Mouse (Mus musculus) adrenal gland, postnatal 36 days (tissue): ENCODE data around the gene Cog1. TPM values are rescaled to one million over a fixed set of nuclear protein-coding genes. Genes with fewer than 3 reads are reported as not detected.
"Not testable (repeated sequence)": the region's sequence is repeated elsewhere in the genome, so short reads cannot be mapped to it uniquely, and the experiment has no call there.

Experiments used
- DNase-seq, 2 experiments: peaks; one replicate each; pipeline ENCODE4 v3.0.0; 2021; ENCODE audit warnings: mixed read lengths in 1 of 2
- total RNA-seq, 2 experiments: library from RNA; stranded (reverse); gene quantifications; 2 replicates each; pipeline ENCODE4 v1.2.3; 2021

The Cog1 gene
- total RNA-seq, 2 experiments from 2014 or later = 35.4 to 39.5 TPM

GRCm38 (mm10) chr11:113631862-113632261 is 17.1 kb upstream of the Cog1 start:
- no peak for DNase-seq

DNA sequence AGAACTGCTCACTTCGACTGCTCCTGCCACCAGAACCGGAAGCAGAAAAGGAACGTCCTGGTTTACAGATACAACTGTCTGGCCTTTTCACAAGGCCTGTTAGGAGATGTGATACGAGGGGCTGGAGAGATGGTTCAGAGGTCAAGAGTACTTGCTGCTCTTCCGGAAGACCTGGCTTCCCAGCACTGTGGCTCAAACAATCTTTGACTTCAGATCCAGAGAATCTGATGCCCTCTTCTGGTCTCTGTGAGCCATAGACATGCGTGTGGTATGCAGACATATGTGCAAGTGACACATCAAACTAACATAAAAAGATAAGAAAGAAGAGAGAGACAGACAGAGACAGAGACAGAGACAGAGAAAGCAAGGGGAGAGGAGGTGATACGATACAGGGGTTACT is 16.7 kb upstream of the Cog1 start:
- DNase-seq = no peak

GRCm38 (mm10) chr11:113633398-113633797 is 15.6 kb upstream of the Cog1 start:
- no peak for DNase-seq

GRCm38 (mm10) chr11:113634699-113635121 is 14.3 kb upstream of the Cog1 start:
- DNase-seq = no peak

GRCm38 (mm10) chr11:113638680-113639079 is 10.3 kb upstream of the Cog1 start:
- no peak for DNase-seq

DNA sequence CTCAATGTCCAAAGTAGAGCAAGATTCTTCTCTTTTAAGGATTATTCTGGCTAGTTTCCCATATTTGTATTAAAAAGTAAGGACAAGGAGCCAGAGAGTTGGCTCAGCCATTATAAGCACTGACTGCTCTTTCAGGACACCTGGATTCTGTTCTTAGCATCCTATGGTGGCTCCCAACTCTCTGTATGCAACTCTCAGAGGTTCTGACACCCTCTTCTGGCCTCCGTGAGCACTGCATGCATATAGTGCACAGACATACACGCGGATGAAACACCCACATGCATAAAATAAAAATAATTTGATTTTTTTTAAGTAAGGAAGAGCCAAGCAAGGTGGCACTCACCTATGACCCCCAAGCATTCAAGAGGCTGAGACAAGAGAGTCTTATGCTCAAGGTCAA is 3.8 kb upstream of the Cog1 start:
- DNase-seq = no peak

GRCm38 (mm10) chr11:113648152-113648551 is 817 bp upstream of the Cog1 start:
- DNase-seq = peak; percentile 86 to 92

DNA sequence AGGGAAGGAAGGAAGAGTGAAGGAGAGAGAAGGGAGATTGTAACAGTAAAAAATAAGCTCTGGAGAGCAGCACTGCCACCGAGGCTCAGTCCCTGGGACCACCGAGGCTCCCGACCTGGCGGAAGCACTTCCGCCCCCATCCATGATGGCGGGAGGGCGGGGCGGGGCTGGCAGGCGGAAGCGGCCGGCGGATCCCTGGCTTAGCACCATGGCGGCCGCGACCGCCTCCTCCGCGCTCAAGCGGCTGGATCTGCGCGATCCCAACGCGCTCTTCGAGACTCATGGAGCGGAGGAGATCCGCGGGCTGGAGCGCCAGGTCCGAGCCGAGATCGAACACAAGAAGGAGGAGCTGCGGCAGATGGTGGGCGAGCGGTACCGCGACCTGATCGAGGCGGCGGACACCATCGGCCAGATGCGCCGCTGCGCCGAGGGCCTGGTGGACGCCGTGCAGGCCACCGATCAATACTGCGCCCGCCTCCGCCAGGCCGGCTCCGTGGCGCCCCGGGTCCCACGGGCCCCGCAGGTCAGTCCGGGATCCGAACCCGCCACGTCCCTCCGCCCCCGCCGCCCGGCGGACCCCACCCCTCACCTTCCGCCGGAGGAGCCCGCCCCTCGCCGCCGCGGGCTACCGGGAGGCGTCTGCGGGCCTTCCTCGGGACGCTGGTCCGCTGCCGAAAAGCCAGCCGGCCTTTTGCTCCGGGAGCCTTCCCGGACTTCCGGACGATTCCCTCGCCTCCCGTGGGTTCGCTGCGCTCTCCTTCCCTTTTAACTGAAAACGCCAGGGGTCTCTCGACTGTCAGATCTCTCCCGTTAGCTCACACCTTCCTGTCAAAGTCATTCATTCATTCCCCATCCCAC is 613 bp downstream of the Cog1 start, which contains the start of gene Slc39a11:
Gene Slc39a11, minus strand, starts transcription at position 727 of the 858 bp plus-strand sequence.
- peak; percentile 75 to 83 for DNase-seq

GRCm38 (mm10) chr11:113651206-113651906 is 2.4 kb downstream of the Cog1 start:
- no peak for DNase-seq

- no peak for DNase-seq
Observed at GRCm38 (mm10) chr11:113651907-113652273, 2.9 kb downstream of the Cog1 start.

DNA sequence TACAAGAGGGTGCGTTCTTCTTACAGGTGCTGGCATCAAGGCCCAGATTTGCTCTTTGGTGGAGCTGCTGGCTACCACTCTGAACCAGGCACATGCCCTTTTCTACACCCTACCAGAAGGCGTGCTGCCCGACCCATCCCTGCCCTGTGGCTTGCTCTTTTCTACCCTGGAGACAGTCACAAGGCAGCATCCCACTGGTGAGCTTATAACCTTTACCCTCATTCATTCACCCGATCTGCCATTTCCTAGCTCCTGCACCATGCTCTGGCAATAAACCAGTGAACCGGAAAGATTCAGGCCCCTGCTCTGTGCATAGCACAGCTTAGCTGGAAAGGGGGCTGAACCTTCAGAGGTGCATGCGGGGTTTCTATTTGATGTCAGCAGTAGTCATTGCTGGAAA is 3.5 kb downstream of the Cog1 start:
- no peak for DNase-seq

- DNase-seq = no peak
Observed at GRCm38 (mm10) chr11:113654105-113654504, 5.1 kb downstream of the Cog1 start.

DNA sequence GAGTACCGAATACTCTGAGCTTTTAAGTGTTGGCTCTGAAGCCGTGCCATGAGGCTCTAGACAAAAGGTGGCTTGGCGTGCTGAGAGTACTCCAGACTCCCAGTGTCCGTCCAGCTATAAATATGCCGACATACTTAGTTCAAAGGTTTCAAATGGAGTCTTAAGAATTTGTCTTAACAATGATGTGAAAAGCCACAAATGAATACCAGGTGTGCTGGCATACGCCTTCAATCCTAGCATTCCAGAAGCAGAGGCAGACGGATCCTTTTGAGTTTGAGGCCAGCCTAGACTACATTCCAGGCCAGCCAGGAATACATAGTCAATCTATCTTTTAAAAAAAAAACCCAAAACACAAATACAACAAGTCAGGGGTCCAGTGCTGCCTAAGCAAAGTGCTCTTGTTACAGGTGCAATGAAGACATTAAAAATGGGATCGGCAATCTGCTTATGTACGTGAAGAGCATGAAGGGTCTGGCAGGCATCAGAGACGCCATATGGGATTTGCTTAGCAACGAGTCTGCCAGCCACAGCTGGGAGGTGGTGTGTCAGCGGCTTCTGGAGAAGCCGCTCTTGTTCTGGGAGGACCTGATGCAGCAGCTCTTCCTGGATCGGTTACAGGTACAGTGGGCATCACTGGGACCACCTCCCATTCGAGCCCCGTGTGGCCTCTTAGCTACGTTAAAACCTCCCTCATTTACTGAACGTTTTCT is 5.7 kb downstream of the Cog1 start:
- DNase-seq = no peak

DNA sequence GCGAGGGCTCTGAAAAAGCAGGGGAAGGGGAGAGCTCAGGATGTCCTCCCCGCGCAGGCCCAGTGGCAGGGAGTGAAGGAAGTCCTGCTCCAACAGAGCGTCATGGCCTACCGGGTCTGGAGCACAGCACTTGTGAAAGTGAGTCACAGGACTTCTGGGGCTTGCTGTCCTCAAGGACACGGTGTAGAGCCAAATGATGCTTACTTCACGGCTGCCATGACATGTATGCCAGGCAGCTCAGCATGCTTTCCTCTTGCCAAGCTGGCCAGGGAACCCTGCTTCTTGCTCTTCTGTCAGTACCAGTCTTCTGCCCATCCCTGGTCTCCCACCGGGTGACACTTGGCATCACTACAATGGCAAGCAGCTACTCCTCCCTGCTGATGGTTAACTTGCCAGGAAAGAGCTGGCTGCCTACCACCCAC is 7.6 kb downstream of the Cog1 start:
- DNase-seq = peak; percentile 68 to 75

DNA sequence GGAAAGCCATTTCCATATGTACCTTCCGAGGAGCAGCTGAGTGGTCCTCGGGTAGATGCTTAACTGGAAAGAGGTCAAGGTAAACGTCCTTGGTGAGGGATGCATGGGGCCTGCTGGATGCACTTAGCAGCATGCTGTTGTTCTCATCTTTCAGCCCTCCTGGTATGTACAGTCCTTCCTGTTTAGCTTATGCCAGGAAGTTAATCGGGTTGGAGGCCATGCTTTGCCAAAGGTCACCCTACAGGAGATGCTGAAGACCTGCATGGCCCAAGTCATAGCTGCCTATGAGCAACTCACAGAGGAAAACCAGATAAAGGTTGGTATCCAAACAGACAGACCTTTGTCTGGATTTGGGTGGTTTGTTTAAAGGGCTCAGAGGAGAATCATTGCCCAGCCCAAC is 8.3 kb downstream of the Cog1 start:
- DNase-seq = no peak

GRCm38 (mm10) chr11:113658319-113658718 is 9.3 kb downstream of the Cog1 start:
- DNase-seq = no peak

GRCm38 (mm10) chr11:113658763-113659162 is 9.8 kb downstream of the Cog1 start:
- no peak for DNase-seq

DNA sequence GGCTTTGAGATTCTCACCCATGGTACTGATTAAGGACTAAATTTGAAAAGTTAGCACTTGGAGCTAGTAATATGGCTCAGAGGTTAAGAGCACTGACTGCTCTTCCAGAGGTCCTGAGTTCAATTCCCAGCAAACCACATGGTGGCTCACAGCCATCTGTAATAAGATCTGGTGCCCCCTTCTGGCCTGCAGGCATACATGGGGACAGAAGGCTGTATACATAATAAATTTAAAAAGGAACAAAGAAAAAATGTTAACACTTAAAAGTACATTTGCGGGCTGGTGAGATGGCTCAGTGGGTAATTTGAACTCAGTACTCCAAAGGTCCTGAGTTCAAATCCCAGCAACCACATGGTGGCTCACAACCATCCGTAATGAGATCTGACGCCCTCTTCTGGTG is 11.2 kb downstream of the Cog1 start:
- DNase-seq = not testable (repeated sequence)

DNA sequence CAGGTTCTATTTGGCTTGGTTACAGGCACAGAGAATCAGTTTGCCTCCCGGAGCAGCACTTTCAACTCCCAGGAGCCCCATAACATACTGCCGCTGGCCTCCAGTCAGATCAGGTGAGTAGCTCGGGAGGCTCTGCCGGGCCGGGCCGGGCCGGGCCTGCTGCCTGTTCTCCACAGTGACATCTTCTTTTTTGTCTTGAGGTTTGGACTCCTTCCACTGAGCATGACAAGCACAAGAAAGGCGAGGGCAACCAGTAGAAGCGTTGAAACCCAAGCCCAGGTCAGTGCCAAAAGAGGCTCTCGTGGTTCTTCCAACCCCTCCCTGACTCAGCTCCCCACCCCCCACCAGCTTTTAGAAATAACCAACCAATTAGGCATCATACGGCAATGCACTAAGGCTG is 12.0 kb downstream of the Cog1 start:
- DNase-seq = no peak

GRCm38 (mm10) chr11:113661835-113662351 is 12.9 kb downstream of the Cog1 start:
- DNase-seq = no peak

DNA sequence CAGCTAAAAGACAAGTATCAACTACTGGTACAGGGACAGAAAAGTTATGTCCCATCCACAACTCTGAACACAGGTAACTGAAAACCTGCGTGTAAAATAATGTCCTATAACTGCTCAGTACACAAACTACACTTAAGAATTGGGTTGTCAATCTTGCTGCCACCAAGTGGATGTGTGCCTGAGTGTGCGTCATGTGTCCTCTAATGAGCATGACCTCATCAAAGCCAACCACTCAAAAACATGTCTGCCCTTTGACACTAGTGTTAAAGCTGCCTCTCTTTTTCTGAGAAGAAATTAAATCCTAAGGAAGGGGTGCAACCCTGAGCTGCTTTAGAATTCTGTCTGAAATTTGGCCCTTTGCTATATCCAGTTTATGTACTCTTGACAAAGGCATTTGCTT is 15.3 kb downstream of the Cog1 start:
- peak; percentile 35 for DNase-seq

GRCm38 (mm10) chr11:113666205-113666604 is 17.2 kb downstream of the Cog1 start:
- DNase-seq = no peak

DNA sequence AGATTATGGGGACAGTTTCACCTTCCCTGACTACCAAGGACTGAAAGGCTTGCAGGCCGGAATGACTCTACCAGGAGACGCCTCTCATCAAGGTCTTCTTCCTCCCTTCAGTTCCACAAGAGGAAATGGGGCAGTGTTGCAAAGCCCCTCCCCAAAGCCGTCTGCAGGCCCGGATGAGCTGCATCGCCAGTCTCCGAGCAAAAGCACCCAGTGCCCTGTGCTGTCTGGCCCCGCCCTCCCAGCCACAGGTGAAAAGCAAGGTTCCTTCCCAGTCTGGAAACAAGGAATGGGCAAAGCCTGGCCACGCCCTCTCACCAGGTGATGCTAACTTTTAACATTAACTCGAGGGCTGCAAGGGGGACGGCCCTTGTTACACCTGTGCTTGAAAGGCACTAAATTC is 17.7 kb downstream of the Cog1 start:
- DNase-seq = no peak
